9 mouse cellular contexts compared by ENCODE assay signal in the genomic region with DNA sequence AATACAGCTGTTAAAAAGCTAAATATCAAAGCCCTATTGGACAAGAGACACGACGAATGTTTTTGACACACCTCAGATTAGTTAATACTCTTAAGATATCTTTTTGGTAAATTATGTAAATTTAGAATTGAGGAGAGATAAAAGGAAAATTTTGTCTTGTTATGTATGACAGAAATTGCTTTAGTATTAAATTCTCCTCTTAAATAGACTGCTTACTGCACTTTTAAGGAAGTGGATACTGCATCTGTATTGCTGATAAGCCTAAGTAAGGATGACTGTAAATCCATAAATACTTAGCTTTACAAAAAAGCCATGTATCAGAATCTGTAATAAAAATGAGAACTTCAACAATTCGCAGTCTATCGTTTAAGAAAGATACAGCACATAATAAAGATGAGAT. TPM values are rescaled to one million over a fixed set of nuclear protein-coding genes. Genes with fewer than 3 reads are reported as not detected.
DNase-seq lines count a peak whose midpoint lies in the region; ATAC-seq and TF ChIP-seq lines count a peak whose summit lies in the region.
"Had no signal": no experiment of that assay in that cellular context is flagged by ENCODE, and none has a peak within 500 bp of the region (broad histone marks: within the 10 kb centered on the region; RNA-seq: fewer than 3 reads in every experiment).

No protein-coding gene starts in this region.

- H3K27me3 ChIP-seq in liver, adult 2 months (ENCODE audit: control insufficient read depth, insufficient read depth, low read length), result no peaks in the 10 kb centered on the region
- no peaks in the 10 kb centered on the region for H3K27me3 ChIP-seq in embryonic facial prominence, embryonic 14.5 days (replicated peaks; ENCODE audit: control insufficient read depth, insufficient read depth, low read length)
- no peaks in the 10 kb centered on the region for H3K27me3 ChIP-seq in limb, embryonic 11.5 days (ENCODE audit: control insufficient read depth, insufficient read depth, low read length)
- peaks cover 3% of the 10 kb centered on the region; the same call in 1 of the 2 replicates for H3K27me3 ChIP-seq in neural tube, embryonic 14.5 days (ENCODE audit: control insufficient read depth, insufficient read depth, low read length)

- H3K9ac ChIP-seq in liver, adult 2 months (ENCODE audit: low read depth, low read length), result no peak overlapping the region
- H3K9ac ChIP-seq in embryonic facial prominence, embryonic 14.5 days (ENCODE audit: low read depth, low read length), result peak overlapping the region; percentile 97
- H3K9ac ChIP-seq in limb, embryonic 11.5 days (ENCODE audit: low read length), result no peak overlapping the region
- H3K9ac ChIP-seq in neural tube, embryonic 14.5 days (replicated peaks; ENCODE audit: low read depth, low read length), result peak overlapping the region; percentile 98

- no peak for TF ChIP-seq CTCF in liver, adult 2 months (IDR thresholded peaks at IDR 0.05; ENCODE audit: low read depth, low read length)

- peak overlapping the region; percentile 83; the same call in 1 of the 2 replicates for H3K4me3 ChIP-seq in liver, adult 2 months (ENCODE audit: insufficient read depth, low read depth, low read length)
- H3K4me3 ChIP-seq in embryonic facial prominence, embryonic 14.5 days (ENCODE audit: low read depth, low read length), result peak overlapping the region; percentile 95
- H3K4me3 ChIP-seq in limb, embryonic 11.5 days (ENCODE audit: low read depth, low read length), result peak overlapping the region; percentile 95
- peak overlapping the region; percentile 94 for H3K4me3 ChIP-seq in neural tube, embryonic 14.5 days (ENCODE audit: low read depth, low read length)

- H3K4me1 ChIP-seq in liver, adult 2 months (ENCODE audit: control insufficient read depth, insufficient read depth, low read length), result peaks cover 7% of the 10 kb centered on the region; the same call in 1 of the 2 replicates
- H3K4me1 ChIP-seq in embryonic facial prominence, embryonic 14.5 days (ENCODE audit: control insufficient read depth, insufficient read depth, low read length), result peaks cover 11% of the 10 kb centered on the region; the same call in 1 of the 2 replicates
- H3K4me1 ChIP-seq in limb, embryonic 11.5 days (ENCODE audit: control insufficient read depth, insufficient read depth, low read length), result no peaks in the 10 kb centered on the region
- peaks cover 13% of the 10 kb centered on the region for H3K4me1 ChIP-seq in neural tube, embryonic 14.5 days (ENCODE audit: control insufficient read depth, insufficient read depth, low read length)

- H3K79me2 ChIP-seq in liver, adult 2 months (ENCODE audit: control insufficient read depth, insufficient read depth, low read length), result peaks cover 14% of the 10 kb centered on the region

- ATAC-seq in embryonic facial prominence, embryonic 14.5 days (ENCODE audit: low read depth), result no peak
- no peak for ATAC-seq in limb, embryonic 11.5 days (ENCODE audit: insufficient number of reproducible peaks, low FRiP score, low TSS enrichment, low read depth)
- no peak for ATAC-seq in neural tube, embryonic 14.5 days (ENCODE audit: low read depth)
- ATAC-seq in activated CD4-positive, CD25-positive, alpha-beta regulatory T cell, adult 4 months, result no peak

- intact Hi-C loops in left cerebral cortex, postnatal 14 days (cut with DNase I), result no loop called here

- no peak for DNase-seq in liver, adult 2 months (ENCODE audit: extremely low read depth, low read depth, low spot score)
- DNase-seq in liver, result no peak
- no peak for DNase-seq in embryonic facial prominence, embryonic 14.5 days (ENCODE audit: low spot score)
- DNase-seq in limb, embryonic 11.5 days (ENCODE audit: low spot score), result no peak
- no peak for DNase-seq in left cerebral cortex, postnatal 14 days (ENCODE audit: low spot score in 2 of 2)
- DNase-seq in adrenal gland, adult 18-20 months (ENCODE audit: low spot score in 2 of 2), result no peak
- DNase-seq: adrenal gland, postnatal 25 days had no signal

- 10% methylated on average over 4 of the region's 4 CpGs for WGBS in liver, adult 2 months
- 49% methylated on average over 4 of the region's 4 CpGs for WGBS in embryonic facial prominence, embryonic 14.5 days
- WGBS in limb, embryonic 11.5 days, result 59% methylated on average over 4 of the region's 4 CpGs
- 52% methylated on average over 4 of the region's 4 CpGs for WGBS in neural tube, embryonic 14.5 days

- no peak for TF ChIP-seq POLR2A in liver, adult 2 months (IDR thresholded peaks at IDR 0.05; ENCODE audit: extremely low read depth, insufficient read depth, low read length)

- no peaks in the 10 kb centered on the region for H3K9me3 ChIP-seq in embryonic facial prominence, embryonic 14.5 days (ENCODE audit: control insufficient read depth, low read length)
- H3K9me3 ChIP-seq in limb, embryonic 11.5 days (ENCODE audit: control insufficient read depth, low read length), result no peaks in the 10 kb centered on the region
- no peaks in the 10 kb centered on the region for H3K9me3 ChIP-seq in neural tube, embryonic 14.5 days (ENCODE audit: control insufficient read depth, low read length)

- H3K27ac ChIP-seq in liver, adult 2 months (replicated peaks; ENCODE audit: insufficient read depth, low read depth, low read length), result no peak overlapping the region
- no peak overlapping the region for H3K27ac ChIP-seq in embryonic facial prominence, embryonic 14.5 days (replicated peaks; ENCODE audit: low read depth, low read length)
- no peak overlapping the region for H3K27ac ChIP-seq in limb, embryonic 11.5 days (replicated peaks; ENCODE audit: low read depth, low read length)
- no peak overlapping the region for H3K27ac ChIP-seq in neural tube, embryonic 14.5 days (ENCODE audit: low read depth, low read length)

- H3K4me2 ChIP-seq in embryonic facial prominence, embryonic 14.5 days (ENCODE audit: low read depth, low read length), result peak overlapping the region; percentile 71
- H3K4me2 ChIP-seq in limb, embryonic 11.5 days (ENCODE audit: low read depth, severe bottlenecking), result peak overlapping the region; percentile 47
- H3K4me2 ChIP-seq in neural tube, embryonic 14.5 days (ENCODE audit: low read depth, low read length), result peak overlapping the region; percentile 64

- H3K36me3 ChIP-seq in liver, adult 2 months (ENCODE audit: control insufficient read depth, insufficient read depth, low read length), result no peaks in the 10 kb centered on the region
- no peaks in the 10 kb centered on the region for H3K36me3 ChIP-seq in embryonic facial prominence, embryonic 14.5 days (ENCODE audit: control insufficient read depth, insufficient read depth, low read length)
- no peaks in the 10 kb centered on the region for H3K36me3 ChIP-seq in limb, embryonic 11.5 days (ENCODE audit: control insufficient read depth, insufficient read depth, low read length)
- no peaks in the 10 kb centered on the region for H3K36me3 ChIP-seq in neural tube, embryonic 14.5 days (ENCODE audit: control insufficient read depth, insufficient read depth, low read length)

RNA-seq across cellular contexts. Expression of gene Ube3a, which starts 1.8 kb away (rescaled TPM):
- 56.2 and 59.8 TPM in 2 replicates for total RNA-seq in liver, adult 2 months (2014; rRNA removed)
- 59.5 and 64.1 TPM in 2 replicates for polyA plus RNA-seq in liver, adult 2 months (2012; rRNA removed)
- polyA plus RNA-seq in embryonic facial prominence, embryonic 14.5 days (2014; fragmentation: Nextera tagmentation; extraction: Ambion mirVana), result 136 and 144 TPM in 2 replicates
- 126 and 131 TPM in 2 replicates for polyA plus RNA-seq in limb, embryonic 11.5 days (2014; fragmentation: Nextera tagmentation; extraction: Ambion mirVana)
- polyA plus RNA-seq in neural tube, embryonic 14.5 days (2014; fragmentation: Nextera tagmentation; extraction: Ambion mirVana), result 165 and 185 TPM in 2 replicates
- 100 to 1,000 TPM; 118 to 132 TPM for total RNA-seq in left cerebral cortex, postnatal 14 days (2021)
- polyA plus RNA-seq in activated CD4-positive, CD25-positive, alpha-beta regulatory T cell, adult 4 months (2017; shearing (Covaris generic)), result 10 to 100 TPM; 50.2 to 64.7 TPM
- total RNA-seq in adrenal gland, adult 18-20 months (2021), result 100 to 1,000 TPM; 149 to 181 TPM

Comparison
In these comparisons a context has a peak if more than half of its experiments do, and no peak if none do; other contexts are left out.
1. H3K9ac ChIP-seq: peak in embryonic facial prominence, embryonic 14.5 days (single experiment) and neural tube, embryonic 14.5 days (single experiment); none in liver, adult 2 months (single experiment) and limb, embryonic 11.5 days (single experiment).
2. Peak in every context shown above with its lines, with median percentiles within 50 percentile points of each other: H3K4me3 ChIP-seq and H3K4me2 ChIP-seq.